Mouse (Mus musculus): ENCODE data around the gene Casp8ap2. TPM values are rescaled to one million over a fixed set of nuclear protein-coding genes. Genes with fewer than 3 reads are reported as not detected.

Gene Casp8ap2
- polyA plus RNA-seq, 1 experiment from 2014 or later: 24.6 TPM

DNA sequence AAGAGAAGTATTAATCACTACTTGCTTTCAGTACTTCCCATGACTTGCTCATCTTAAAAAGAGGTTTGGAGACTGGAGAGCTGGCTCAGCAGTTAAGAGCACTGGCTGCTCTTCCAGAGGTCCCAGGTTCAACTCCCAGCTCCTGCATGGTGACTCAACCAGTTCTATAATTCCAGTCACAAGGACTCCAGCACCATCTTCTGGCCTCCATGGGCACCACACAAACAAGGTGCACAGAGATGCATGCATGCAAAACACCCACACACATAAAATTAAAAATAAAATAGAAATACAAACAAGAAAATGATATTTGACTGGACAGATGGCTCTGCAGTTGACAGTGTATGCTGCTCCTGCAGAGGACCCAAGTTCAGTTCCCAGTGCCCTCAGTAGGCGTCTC is 40.6 kb upstream of the Casp8ap2 start:
- no peak for ATAC-seq (ENCODE audit: insufficient number of reproducible peaks, insufficient read depth, low FRiP score, low read depth)
- Histone ChIP-seq H3K4me1 (ENCODE audit: control insufficient read depth in 2 of 2, insufficient read depth in 2 of 2, low read length in 2 of 2) (no peaks in the 10 kb centered on the region), H3K4me2 (ENCODE audit: low read length) (no peak overlapping the region), H3K9me3 (ENCODE audit: control insufficient read depth, low read length) (no peaks in the 10 kb centered on the region), H3K9ac (ENCODE audit: low read length) (no peak overlapping the region), H3K27me3 (ENCODE audit: control insufficient read depth, insufficient read depth, low read length) (no peaks in the 10 kb centered on the region), H3K4me3 (ENCODE audit: control insufficient read depth in 1 of 2, insufficient read depth in 1 of 2, low read depth in 1 of 2, low read length in 2 of 2) (no peak overlapping the region), H3K36me3 (ENCODE audit: control insufficient read depth, insufficient read depth, low read length) (peaks cover 14% of the 10 kb centered on the region), H3K27ac (replicated peaks in 1 of 2; ENCODE audit: control insufficient read depth in 1 of 2, insufficient read depth in 1 of 2, low read depth in 2 of 2, low read length in 2 of 2) (no peak overlapping the region)
- 89% methylated on average over 1 of the region's 1 CpGs for WGBS

DNA sequence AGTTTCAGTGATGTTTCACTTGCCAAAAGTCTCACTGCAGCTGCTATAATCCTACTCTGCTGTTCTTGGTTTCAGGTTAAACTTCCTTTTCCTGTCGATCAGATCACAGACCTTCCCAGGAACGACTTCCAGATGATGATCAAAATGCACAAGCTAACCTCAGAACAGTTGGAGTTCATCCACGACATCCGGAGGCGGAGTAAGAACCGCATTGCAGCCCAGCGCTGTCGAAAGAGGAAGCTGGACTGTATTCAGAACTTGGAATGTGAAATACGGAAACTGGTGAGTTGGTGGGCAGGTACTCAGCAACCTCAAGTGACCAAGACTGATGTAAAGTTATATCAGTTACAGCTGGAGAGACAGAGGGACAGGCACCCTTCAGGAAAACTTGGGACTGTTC is 40.1 kb upstream of the Casp8ap2 start:
- Histone ChIP-seq H3K9me3 (ENCODE audit: control insufficient read depth, low read length) (no peaks in the 10 kb centered on the region), H3K9ac (ENCODE audit: low read length) (no peak overlapping the region)

DNA sequence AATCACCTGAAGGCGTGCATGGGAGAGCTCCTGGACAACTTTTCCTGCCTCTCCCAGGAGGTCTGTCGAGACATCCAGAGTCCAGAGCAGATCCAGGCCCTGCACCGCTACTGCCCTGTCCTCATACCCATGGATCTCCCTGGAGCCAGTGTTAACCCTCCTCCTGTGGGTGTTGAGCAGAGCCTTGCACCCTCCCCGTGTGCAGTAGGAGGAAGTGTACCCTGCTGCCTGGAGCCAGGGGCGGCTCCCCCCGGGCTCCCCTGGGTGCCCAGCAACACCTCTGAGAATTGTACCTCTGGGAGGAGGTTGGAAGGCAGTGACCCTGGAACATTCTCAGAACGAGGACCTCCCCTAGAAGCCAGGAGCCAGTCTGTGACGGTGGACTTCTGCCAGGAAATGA is 35.4 kb upstream of the Casp8ap2 start:
- 69% methylated on average over 8 of the region's 8 CpGs for WGBS
- no peak overlapping the region for H3K4me3 ChIP-seq (ENCODE audit: control insufficient read depth in 1 of 2, insufficient read depth in 1 of 2, low read depth in 1 of 2, low read length in 2 of 2)
- ATAC-seq (ENCODE audit: insufficient number of reproducible peaks, insufficient read depth, low FRiP score, low read depth): no peak
- H3K27me3 ChIP-seq (ENCODE audit: control insufficient read depth, insufficient read depth, low read length): no peaks in the 10 kb centered on the region
- H3K36me3 ChIP-seq (ENCODE audit: control insufficient read depth, insufficient read depth, low read length): peaks cover 22% of the 10 kb centered on the region
- no peak overlapping the region for H3K9ac ChIP-seq (ENCODE audit: low read length)
- no peaks in the 10 kb centered on the region for H3K9me3 ChIP-seq (ENCODE audit: control insufficient read depth, low read length)
- no peak overlapping the region for H3K27ac ChIP-seq (replicated peaks in 1 of 2; ENCODE audit: control insufficient read depth in 1 of 2, insufficient read depth in 1 of 2, low read depth in 2 of 2, low read length in 2 of 2)
- H3K4me2 ChIP-seq (ENCODE audit: low read length): no peak overlapping the region
- H3K4me1 ChIP-seq (ENCODE audit: control insufficient read depth in 2 of 2, insufficient read depth in 2 of 2, low read length in 2 of 2): peaks cover 2 to 8% of the 10 kb centered on the region in 2 experiments; a peak in 2 of 4 replicates

More for the DNA sequence above, 40.1 kb upstream of the Casp8ap2 start:
- no peaks in the 10 kb centered on the region; a peak in 1 of 4 replicates for H3K4me1 ChIP-seq (ENCODE audit: control insufficient read depth in 2 of 2, insufficient read depth in 2 of 2, low read length in 2 of 2)
- H3K27me3 ChIP-seq (ENCODE audit: control insufficient read depth, insufficient read depth, low read length): no peaks in the 10 kb centered on the region
- peaks cover 19% of the 10 kb centered on the region for H3K36me3 ChIP-seq (ENCODE audit: control insufficient read depth, insufficient read depth, low read length)
- WGBS: 71% methylated on average over 9 of the region's 9 CpGs
- no peak overlapping the region for H3K4me2 ChIP-seq (ENCODE audit: low read length)
- no peak for ATAC-seq (ENCODE audit: insufficient number of reproducible peaks, insufficient read depth, low FRiP score, low read depth)
- H3K4me3 ChIP-seq (ENCODE audit: control insufficient read depth in 1 of 2, insufficient read depth in 1 of 2, low read depth in 1 of 2, low read length in 2 of 2): no peak overlapping the region
- H3K27ac ChIP-seq (replicated peaks in 1 of 2; ENCODE audit: control insufficient read depth in 1 of 2, insufficient read depth in 1 of 2, low read depth in 2 of 2, low read length in 2 of 2): no peak overlapping the region

DNA sequence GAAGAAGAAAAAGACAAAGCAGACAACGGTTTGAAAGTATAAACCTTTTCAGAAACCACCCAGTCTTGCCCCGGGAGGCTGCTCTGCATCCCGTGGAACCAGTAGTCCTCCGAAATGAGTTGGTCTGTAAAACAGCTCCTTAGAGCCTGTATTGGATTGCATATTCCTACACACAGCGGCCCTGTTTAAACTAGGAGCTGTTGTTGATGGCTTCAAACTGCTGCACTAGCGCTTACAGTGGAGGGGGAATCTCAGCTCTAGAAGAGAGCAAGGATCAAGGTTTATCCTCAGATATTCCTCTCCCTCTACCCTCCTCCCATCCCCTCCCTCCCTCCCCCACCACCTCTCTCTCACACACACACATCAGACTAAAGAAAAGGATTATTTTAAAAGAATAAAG is 31.1 kb upstream of the Casp8ap2 start:
- no peak overlapping the region for H3K9ac ChIP-seq (ENCODE audit: low read length)
- WGBS: 78% methylated on average over 6 of the region's 6 CpGs

DNA sequence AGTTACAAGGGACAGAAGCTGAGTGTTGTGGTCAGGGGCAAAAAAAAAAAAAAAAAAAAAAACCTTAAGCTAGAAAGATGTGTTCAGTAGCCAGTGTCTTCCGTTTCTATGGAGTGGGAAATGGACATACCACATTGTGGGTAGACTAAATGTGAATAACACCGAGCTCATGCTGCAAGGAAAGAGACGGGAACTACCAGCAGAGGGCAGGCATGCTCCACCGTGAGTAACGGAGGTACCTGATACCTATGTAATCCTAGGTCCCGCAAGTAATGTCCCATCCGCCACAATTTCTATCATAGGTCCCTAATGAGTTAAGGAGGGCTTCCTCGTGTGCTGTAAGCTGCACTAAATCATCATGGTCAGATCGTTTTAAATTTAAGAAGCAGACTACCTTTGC is 28.7 kb upstream of the Casp8ap2 start:
- H3K27ac ChIP-seq (replicated peaks in 1 of 2; ENCODE audit: control insufficient read depth in 1 of 2, insufficient read depth in 1 of 2, low read depth in 2 of 2, low read length in 2 of 2): no peak overlapping the region
- H3K9me3 ChIP-seq (ENCODE audit: control insufficient read depth, low read length): no peaks in the 10 kb centered on the region
- no peaks in the 10 kb centered on the region for H3K36me3 ChIP-seq (ENCODE audit: control insufficient read depth, insufficient read depth, low read length)
- 13% methylated on average over 9 of the region's 9 CpGs for WGBS
- no peaks in the 10 kb centered on the region for H3K27me3 ChIP-seq (ENCODE audit: control insufficient read depth, insufficient read depth, low read length)
- H3K4me1 ChIP-seq (ENCODE audit: control insufficient read depth in 2 of 2, insufficient read depth in 2 of 2, low read length in 2 of 2): peaks cover 0 to 3% of the 10 kb centered on the region in 2 experiments; a peak in 2 of 4 replicates
- H3K9ac ChIP-seq (ENCODE audit: low read length): no peak overlapping the region
- ATAC-seq (ENCODE audit: insufficient number of reproducible peaks, insufficient read depth, low FRiP score, low read depth): no peak
- H3K4me3 ChIP-seq (ENCODE audit: control insufficient read depth in 1 of 2, insufficient read depth in 1 of 2, low read depth in 1 of 2, low read length in 2 of 2): no peak overlapping the region
- H3K4me2 ChIP-seq (ENCODE audit: low read length): no peak overlapping the region

More for the DNA sequence above, 31.1 kb upstream of the Casp8ap2 start:
- Histone ChIP-seq H3K4me3 (ENCODE audit: control insufficient read depth in 1 of 2, insufficient read depth in 1 of 2, low read depth in 1 of 2, low read length in 2 of 2) (no peak overlapping the region), H3K27ac (replicated peaks in 1 of 2; ENCODE audit: control insufficient read depth in 1 of 2, insufficient read depth in 1 of 2, low read depth in 2 of 2, low read length in 2 of 2) (no peak overlapping the region), H3K36me3 (ENCODE audit: control insufficient read depth, insufficient read depth, low read length) (peaks cover 8% of the 10 kb centered on the region), H3K4me2 (ENCODE audit: low read length) (no peak overlapping the region), H3K4me1 (ENCODE audit: control insufficient read depth in 2 of 2, insufficient read depth in 2 of 2, low read length in 2 of 2) (peaks cover 2 to 8% of the 10 kb centered on the region in 2 experiments; a peak in 2 of 4 replicates), H3K27me3 (ENCODE audit: control insufficient read depth, insufficient read depth, low read length) (no peaks in the 10 kb centered on the region), H3K9me3 (ENCODE audit: control insufficient read depth, low read length) (no peaks in the 10 kb centered on the region)
- no peak for ATAC-seq (ENCODE audit: insufficient number of reproducible peaks, insufficient read depth, low FRiP score, low read depth)

DNA sequence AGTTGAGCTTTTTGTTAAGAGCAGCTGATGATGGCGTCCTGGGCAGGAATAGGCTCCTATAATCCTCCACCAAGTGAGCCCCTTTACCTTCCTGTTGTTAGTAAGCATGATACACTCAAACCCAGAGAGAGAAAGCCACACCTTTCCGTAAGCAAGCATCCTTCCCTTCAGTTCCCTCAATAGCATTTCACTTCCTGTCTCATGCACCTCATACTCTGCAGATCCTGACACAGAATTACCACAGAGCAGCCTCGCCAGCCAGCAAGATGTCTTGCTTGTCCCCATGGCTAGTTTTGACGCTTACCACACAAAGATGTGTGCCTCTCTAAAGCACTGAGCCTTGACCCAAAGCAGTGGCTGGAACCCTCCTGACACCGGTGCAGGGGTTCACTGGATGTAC is 27.7 kb upstream of the Casp8ap2 start:
- Histone ChIP-seq H3K27me3 (ENCODE audit: control insufficient read depth, insufficient read depth, low read length) (no peaks in the 10 kb centered on the region), H3K9ac (ENCODE audit: low read length) (no peak overlapping the region), H3K4me2 (ENCODE audit: low read length) (no peak overlapping the region), H3K4me1 (ENCODE audit: control insufficient read depth in 2 of 2, insufficient read depth in 2 of 2, low read length in 2 of 2) (no peaks in the 10 kb centered on the region), H3K4me3 (ENCODE audit: control insufficient read depth in 1 of 2, insufficient read depth in 1 of 2, low read depth in 1 of 2, low read length in 2 of 2) (no peak overlapping the region), H3K9me3 (ENCODE audit: control insufficient read depth, low read length) (no peaks in the 10 kb centered on the region), H3K27ac (replicated peaks in 1 of 2; ENCODE audit: control insufficient read depth in 1 of 2, insufficient read depth in 1 of 2, low read depth in 2 of 2, low read length in 2 of 2) (no peak overlapping the region), H3K36me3 (ENCODE audit: control insufficient read depth, insufficient read depth, low read length) (no peaks in the 10 kb centered on the region)
- WGBS: 82% methylated on average over 5 of the region's 5 CpGs
- ATAC-seq (ENCODE audit: insufficient number of reproducible peaks, insufficient read depth, low FRiP score, low read depth): no peak

DNA sequence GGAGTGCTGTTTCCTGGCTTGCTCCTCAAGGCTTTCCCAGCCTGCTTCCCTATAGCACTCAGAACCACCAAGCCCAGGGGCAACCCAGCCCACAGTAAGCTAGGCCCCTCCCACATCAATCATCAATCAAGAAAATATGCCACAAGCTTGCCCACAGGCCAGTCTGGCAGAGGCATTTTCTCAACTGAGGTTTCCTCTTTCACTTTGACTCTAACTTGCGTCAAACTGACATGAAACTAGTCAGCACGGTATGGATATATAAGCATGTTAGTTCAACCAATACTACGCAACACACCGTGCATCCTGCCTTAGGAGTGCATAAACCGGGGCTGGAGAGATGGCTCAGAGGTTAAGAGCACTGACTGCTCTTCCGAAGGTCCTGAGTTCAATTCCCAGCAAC is 27.0 kb upstream of the Casp8ap2 start:
- 86% methylated on average over 6 of the region's 6 CpGs for WGBS
- no peak for ATAC-seq (ENCODE audit: insufficient number of reproducible peaks, insufficient read depth, low FRiP score, low read depth)
- no peaks in the 10 kb centered on the region for H3K36me3 ChIP-seq (ENCODE audit: control insufficient read depth, insufficient read depth, low read length)
- no peak overlapping the region for H3K4me2 ChIP-seq (ENCODE audit: low read length)
- no peaks in the 10 kb centered on the region for H3K27me3 ChIP-seq (ENCODE audit: control insufficient read depth, insufficient read depth, low read length)
- no peak overlapping the region for H3K9ac ChIP-seq (ENCODE audit: low read length)
- H3K27ac ChIP-seq (replicated peaks in 1 of 2; ENCODE audit: control insufficient read depth in 1 of 2, insufficient read depth in 1 of 2, low read depth in 2 of 2, low read length in 2 of 2): no peak overlapping the region
- no peaks in the 10 kb centered on the region for H3K4me1 ChIP-seq (ENCODE audit: control insufficient read depth in 2 of 2, insufficient read depth in 2 of 2, low read length in 2 of 2)
- no peak overlapping the region for H3K4me3 ChIP-seq (ENCODE audit: control insufficient read depth in 1 of 2, insufficient read depth in 1 of 2, low read depth in 1 of 2, low read length in 2 of 2)
- no peaks in the 10 kb centered on the region for H3K9me3 ChIP-seq (ENCODE audit: control insufficient read depth, low read length)

DNA sequence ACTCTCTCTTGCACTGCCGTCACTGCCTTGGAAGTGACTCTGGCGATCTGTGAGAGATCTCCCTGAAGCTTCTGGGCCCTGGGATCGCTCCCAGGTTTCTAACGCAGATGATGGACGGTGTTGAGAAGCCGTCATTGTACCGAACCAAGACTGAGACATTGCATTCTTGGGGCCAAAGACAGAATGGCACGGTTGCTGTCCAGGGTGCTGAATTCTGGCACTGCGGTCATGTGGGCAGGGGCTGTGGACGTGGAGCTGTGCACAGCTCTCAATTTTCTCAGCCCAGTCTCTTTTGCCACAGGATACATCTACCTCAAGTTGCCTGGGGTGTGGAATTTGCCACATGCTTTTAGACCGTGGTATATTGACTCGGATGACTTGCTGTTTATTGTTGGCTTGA is 14.1 kb upstream of the Casp8ap2 start:
- Histone ChIP-seq H3K27me3 (ENCODE audit: control insufficient read depth, insufficient read depth, low read length) (no peaks in the 10 kb centered on the region), H3K36me3 (ENCODE audit: control insufficient read depth, insufficient read depth, low read length) (no peaks in the 10 kb centered on the region), H3K4me3 (ENCODE audit: control insufficient read depth in 1 of 2, insufficient read depth in 1 of 2, low read depth in 1 of 2, low read length in 2 of 2) (no peak overlapping the region), H3K9me3 (ENCODE audit: control insufficient read depth, low read length) (no peaks in the 10 kb centered on the region), H3K27ac (replicated peaks in 1 of 2; ENCODE audit: control insufficient read depth in 1 of 2, insufficient read depth in 1 of 2, low read depth in 2 of 2, low read length in 2 of 2) (no peak overlapping the region), H3K4me1 (ENCODE audit: control insufficient read depth in 2 of 2, insufficient read depth in 2 of 2, low read length in 2 of 2) (peaks cover 0 to 2% of the 10 kb centered on the region in 2 experiments; a peak in 2 of 4 replicates), H3K4me2 (ENCODE audit: low read length) (no peak overlapping the region), H3K9ac (ENCODE audit: low read length) (no peak overlapping the region)
- 15% methylated on average over 12 of the region's 12 CpGs for WGBS
- ATAC-seq (ENCODE audit: insufficient number of reproducible peaks, insufficient read depth, low FRiP score, low read depth): no peak

All from heart, embryonic 14.5 days (tissue).